Mouse (Mus musculus) bone marrow, adult 2 months (tissue): Measurements from ENCODE around the gene Bco2.

Source experiments
- CTCF ChIP-seq: fragments of 200-500 bp; IDR thresholded peaks from 2 replicates; pipeline ENCODE4 v1.5.1; 2011; ENCODE audit warnings: low read length, control low read depth; ENCODE audit not compliant: control insufficient read depth, insufficient read depth
- POLR2A ChIP-seq: fragments of 200-500 bp; IDR thresholded peaks from 2 replicates; pipeline ENCODE4 v1.6.1; 2011; ENCODE audit warnings: low read depth, mild to moderate bottlenecking, control low read depth, low read length, borderline replicate concordance; ENCODE audit not compliant: control insufficient read depth

- no peak for TF ChIP-seq CTCF
- no peak for TF ChIP-seq POLR2A
These were observed 10.2 kb upstream of the Bco2 start for GRCm38 (mm10) chr9:50565173-50565572.
